Mouse (Mus musculus) central nervous system, embryonic 18 days (tissue): ENCODE data around the gene Dnajc12. TPM values are rescaled to one million over a fixed set of nuclear protein-coding genes. Genes with fewer than 3 reads are reported as not detected.

Source experiments
- polyA plus RNA-seq: library from polyadenylated mRNA; depleted of rRNA; stranded (reverse); fragments of >200 nt; gene quantifications from 2 replicates; pipeline ENCODE4 v1.2.3, GENCODE M21; 2012; rRNA removed

Gene Dnajc12
- polyA plus RNA-seq, result 10.1 and 12.3 TPM in 2 replicates

GRCm38 (mm10) chr10:63382372-63383279 lies at the start of gene Dnajc12:
Gene Dnajc12 (plus strand): TSS chr10:63382443.

GRCm38 (mm10) chr10:63381498-63382280 lies 554 bp upstream of the Dnajc12 start, which contains the start of gene Sirt1:
Gene Sirt1 (minus strand): TSS chr10:63381704.

GRCm38 (mm10) chr10:63421739-63422735 lies 39.8 kb downstream of the Dnajc12 start, which contains the start of gene Gm7075:
Gene Gm7075 (minus strand): TSS chr10:63421789.

GRCm38 (mm10) chr10:63429785-63430305 lies 47.6 kb downstream of the Dnajc12 start, which contains the start of gene Ctnna3:
Gene Ctnna3 (plus strand): TSS chr10:63430098.

Other genes starting within 250 kb of the Dnajc12 start
- 0.53 and 1.1 TPM in 2 replicates for gene Mypn, start 178.5 kb upstream of the Dnajc12 start, polyA plus RNA-seq
- gene Herc4, start 138.6 kb upstream of the Dnajc12 start, polyA plus RNA-seq, result 42.5 and 43.4 TPM in 2 replicates
- gene Sirt1, start 739 bp upstream of the Dnajc12 start, polyA plus RNA-seq, result 15.0 and 15.7 TPM in 2 replicates
- gene Gm7075, start 39.3 kb downstream of the Dnajc12 start, polyA plus RNA-seq, result not detected in 2 replicates
- gene Ctnna3, start 47.7 kb downstream of the Dnajc12 start, polyA plus RNA-seq, result 0.23 and 0.35 TPM in 2 replicates